Mouse (Mus musculus): ENCODE measurements around the gene Ccdc155.

DNA sequence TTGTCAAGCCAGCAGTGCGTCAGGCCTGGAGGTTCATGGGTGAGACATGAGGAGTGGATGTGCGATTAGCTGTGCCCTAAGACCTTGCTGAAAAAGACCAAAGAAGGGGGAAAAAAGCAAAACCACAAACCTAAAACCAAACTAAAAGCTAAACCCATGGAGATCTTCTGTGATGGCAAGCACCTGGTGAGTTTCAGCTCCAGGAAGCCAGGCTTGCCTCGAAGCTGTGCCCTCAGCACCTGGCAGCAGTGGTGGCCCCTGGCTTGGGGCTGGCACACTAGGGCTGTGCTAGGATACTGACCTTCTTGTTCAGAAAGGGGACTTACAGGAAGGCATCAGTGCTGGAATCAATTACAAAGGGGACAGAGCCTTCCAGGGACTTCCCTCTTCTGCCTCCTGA is 63.4 kb downstream of the Ccdc155 start:
- no peak for TF ChIP-seq POLR2A (IDR thresholded peaks at IDR 0.05; ENCODE audit: insufficient read depth, low read depth, low read length)
- TF ChIP-seq CTCF (IDR thresholded peaks at IDR 0.05), result no peak

Data from heart, adult 2 months (tissue).